Mouse (Mus musculus): Measurements from ENCODE around the gene Vwa7. TPM values are rescaled to one million over a fixed set of nuclear protein-coding genes. Genes with fewer than 3 reads are reported as not detected.
A peak's percentile ranks its signal among the peaks of the same experiment; 100 is the strongest.

Vwa7 gene
- polyA plus RNA-seq, 1 experiment, result 0.07 TPM

- Histone ChIP-seq H3K4me3 (ENCODE audit: insufficient read depth, poor library complexity, severe bottlenecking) (peak within 1 kb of the TSS; percentile 37), H3K79me2 (ENCODE audit: control insufficient read depth, insufficient read depth) (peaks cover 21% of the 10 kb centered on the region), H3K79me3 (ENCODE audit: low read depth) (peaks cover 8% of the 10 kb centered on the region), H3ac (ENCODE audit: control insufficient read depth, insufficient read length, low read depth) (peak within 1 kb of the TSS; percentile 77), H3K27me3 (ENCODE audit: control insufficient read depth, insufficient read depth, insufficient read length) (no peaks in the 10 kb centered on the region), H3K36me3 (ENCODE audit: control insufficient read depth, insufficient read depth) (peaks cover 60% of the 10 kb centered on the region)
- TF ChIP-seq FOSL1 (IDR thresholded peaks at IDR 0.05; ENCODE audit: insufficient read depth, low read length, poor library complexity, severe bottlenecking) (no peak), MYOD1 (IDR thresholded peaks at IDR 0.05; ENCODE audit: control insufficient read depth, insufficient read length, low read depth) (peak; percentile 62), MYOG (IDR thresholded peaks at IDR 0.05; ENCODE audit: control insufficient read depth, extremely low read depth, insufficient read length) (no peak), CTCF (IDR thresholded peaks at IDR 0.05; ENCODE audit: control insufficient read depth, insufficient read depth, insufficient read length) (peak; percentile 78), CEBPB (IDR thresholded peaks at IDR 0.05; ENCODE audit: low read depth) (no peak), MAX (IDR thresholded peaks at IDR 0.05) (no peak), USF1 (IDR thresholded peaks at IDR 0.05; ENCODE audit: low read depth) (no peak)
Measured at GRCm38 (mm10) chr17:35058911-35059892, 42.8 kb downstream of the Vwa7 start, which contains the start of gene Ddah2. Ddah2 (plus strand) TSS chr17:35059035.

GRCm38 (mm10) chr17:35060071-35060470 is 43.7 kb downstream of the Vwa7 start:
- Histone ChIP-seq H3K79me2 (ENCODE audit: control insufficient read depth, insufficient read depth) (peaks cover 13% of the 10 kb centered on the region), H3K27me3 (ENCODE audit: control insufficient read depth, insufficient read depth, insufficient read length) (no peaks in the 10 kb centered on the region), H3K4me3 (ENCODE audit: insufficient read depth, poor library complexity, severe bottlenecking) (peak overlapping the region; percentile 37), H3K79me3 (ENCODE audit: low read depth) (peaks cover 3% of the 10 kb centered on the region), H3K36me3 (ENCODE audit: control insufficient read depth, insufficient read depth) (peaks cover 53% of the 10 kb centered on the region), H3ac (ENCODE audit: control insufficient read depth, insufficient read length, low read depth) (peak overlapping the region; percentile 7)
- TF ChIP-seq MYOD1 (IDR thresholded peaks at IDR 0.05; ENCODE audit: control insufficient read depth, insufficient read length, low read depth) (no peak), CEBPB (IDR thresholded peaks at IDR 0.05; ENCODE audit: low read depth) (no peak), MAX (IDR thresholded peaks at IDR 0.05) (no peak), USF1 (IDR thresholded peaks at IDR 0.05; ENCODE audit: low read depth) (no peak), MYOG (IDR thresholded peaks at IDR 0.05; ENCODE audit: control insufficient read depth, extremely low read depth, insufficient read length) (no peak), FOSL1 (IDR thresholded peaks at IDR 0.05; ENCODE audit: insufficient read depth, low read length, poor library complexity, severe bottlenecking) (no peak), CTCF (IDR thresholded peaks at IDR 0.05; ENCODE audit: control insufficient read depth, insufficient read depth, insufficient read length) (no peak)

DNA sequence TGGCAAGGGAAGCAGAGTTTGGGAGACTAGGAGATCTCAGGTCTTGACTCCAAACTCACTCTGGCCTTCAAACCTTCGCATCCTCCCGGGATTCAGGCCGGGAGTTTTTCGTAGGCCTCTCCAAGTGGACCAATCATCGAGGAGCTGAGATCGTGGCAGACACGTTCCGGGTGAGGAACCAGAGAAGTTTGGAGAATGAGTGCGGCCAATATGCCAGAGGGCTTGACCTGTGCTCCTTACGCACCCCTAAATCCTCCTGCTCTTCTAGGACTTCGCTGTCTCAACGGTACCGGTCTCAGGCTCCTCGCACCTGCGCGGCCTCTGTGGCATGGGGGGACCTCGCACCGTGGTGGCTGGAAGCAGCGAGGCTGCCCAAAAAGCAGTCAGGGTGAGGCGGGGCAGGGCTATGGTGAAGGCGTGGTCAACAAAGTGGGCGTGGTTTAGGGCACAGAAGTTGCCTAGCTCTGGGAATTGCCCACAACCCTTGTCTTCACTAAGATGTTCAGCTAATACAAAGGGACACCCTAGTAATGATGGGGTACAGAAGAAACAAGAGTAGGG is 44.4 kb downstream of the Vwa7 start:
- H3K36me3 ChIP-seq (ENCODE audit: control insufficient read depth, insufficient read depth), result peaks cover 45% of the 10 kb centered on the region
- no peak for TF ChIP-seq CEBPB (IDR thresholded peaks at IDR 0.05; ENCODE audit: low read depth)
- no peak for TF ChIP-seq USF1 (IDR thresholded peaks at IDR 0.05; ENCODE audit: low read depth)
- no peak for TF ChIP-seq MAX (IDR thresholded peaks at IDR 0.05)
- TF ChIP-seq MYOG (IDR thresholded peaks at IDR 0.05; ENCODE audit: control insufficient read depth, extremely low read depth, insufficient read length), result no peak
- TF ChIP-seq MYOD1 (IDR thresholded peaks at IDR 0.05; ENCODE audit: control insufficient read depth, insufficient read length, low read depth), result no peak
- TF ChIP-seq FOSL1 (IDR thresholded peaks at IDR 0.05; ENCODE audit: insufficient read depth, low read length, poor library complexity, severe bottlenecking), result no peak
- TF ChIP-seq CTCF (IDR thresholded peaks at IDR 0.05; ENCODE audit: control insufficient read depth, insufficient read depth, insufficient read length), result no peak
- H3ac ChIP-seq (ENCODE audit: control insufficient read depth, insufficient read length, low read depth), result no peak overlapping the region
- H3K4me3 ChIP-seq (ENCODE audit: insufficient read depth, poor library complexity, severe bottlenecking), result no peak overlapping the region
- peaks cover 5% of the 10 kb centered on the region for H3K79me2 ChIP-seq (ENCODE audit: control insufficient read depth, insufficient read depth)
- H3K79me3 ChIP-seq (ENCODE audit: low read depth), result no peaks in the 10 kb centered on the region
- no peaks in the 10 kb centered on the region for H3K27me3 ChIP-seq (ENCODE audit: control insufficient read depth, insufficient read depth, insufficient read length)

DNA sequence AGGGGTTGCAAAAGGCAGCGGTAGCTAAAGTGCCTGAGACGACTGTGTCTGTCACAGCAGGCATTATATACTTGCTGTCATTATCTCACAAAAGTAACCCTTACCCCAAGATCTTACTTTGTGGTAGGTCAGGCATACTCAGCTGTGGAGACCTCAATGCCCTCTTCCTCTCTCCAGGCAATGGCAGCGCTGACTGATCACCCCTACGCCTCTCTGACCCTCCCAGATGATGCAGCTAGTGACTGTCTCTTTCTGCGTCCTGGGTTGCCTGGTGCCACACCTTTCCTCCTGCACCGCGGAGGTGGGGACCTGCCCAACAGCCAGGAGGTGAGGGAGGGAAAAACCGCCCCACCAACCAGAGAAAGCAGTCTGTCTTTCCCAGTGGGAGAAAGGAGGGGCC is 44.9 kb downstream of the Vwa7 start:
- TF ChIP-seq CTCF (IDR thresholded peaks at IDR 0.05; ENCODE audit: control insufficient read depth, insufficient read depth, insufficient read length) (no peak), USF1 (IDR thresholded peaks at IDR 0.05; ENCODE audit: low read depth) (no peak), MYOG (IDR thresholded peaks at IDR 0.05; ENCODE audit: control insufficient read depth, extremely low read depth, insufficient read length) (no peak), MYOD1 (IDR thresholded peaks at IDR 0.05; ENCODE audit: control insufficient read depth, insufficient read length, low read depth) (no peak), CEBPB (IDR thresholded peaks at IDR 0.05; ENCODE audit: low read depth) (no peak), FOSL1 (IDR thresholded peaks at IDR 0.05; ENCODE audit: insufficient read depth, low read length, poor library complexity, severe bottlenecking) (no peak), MAX (IDR thresholded peaks at IDR 0.05) (no peak)
- peaks cover under 1% of the 10 kb centered on the region for H3K79me2 ChIP-seq (ENCODE audit: control insufficient read depth, insufficient read depth)
- no peaks in the 10 kb centered on the region for H3K79me3 ChIP-seq (ENCODE audit: low read depth)
- no peak overlapping the region for H3K4me3 ChIP-seq (ENCODE audit: insufficient read depth, poor library complexity, severe bottlenecking)
- no peak overlapping the region for H3ac ChIP-seq (ENCODE audit: control insufficient read depth, insufficient read length, low read depth)
- peaks cover 40% of the 10 kb centered on the region for H3K36me3 ChIP-seq (ENCODE audit: control insufficient read depth, insufficient read depth)
- H3K27me3 ChIP-seq (ENCODE audit: control insufficient read depth, insufficient read depth, insufficient read length), result no peaks in the 10 kb centered on the region

DNA sequence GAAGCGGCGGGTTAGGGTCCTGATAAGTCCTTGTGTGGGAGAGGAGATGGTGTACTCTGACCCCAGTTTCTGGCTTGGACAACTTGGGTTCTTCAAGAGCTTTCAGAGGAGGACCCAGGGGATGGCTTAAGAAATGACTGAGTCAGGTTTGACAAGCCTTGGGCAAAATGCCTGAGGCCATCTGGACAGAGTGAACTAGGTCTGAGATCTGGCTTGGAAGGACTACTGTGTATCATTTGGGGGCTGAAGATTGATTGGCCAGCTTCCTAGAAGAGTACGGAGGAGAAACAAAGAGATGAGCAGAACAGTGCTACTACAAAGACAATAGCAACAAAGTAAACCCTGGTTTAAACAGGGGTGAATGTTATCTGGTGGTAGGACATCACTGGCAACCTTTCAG is 47.1 kb downstream of the Vwa7 start:
- Histone ChIP-seq H3K79me2 (ENCODE audit: control insufficient read depth, insufficient read depth) (no peaks in the 10 kb centered on the region), H3K4me3 (ENCODE audit: insufficient read depth, poor library complexity, severe bottlenecking) (no peak overlapping the region), H3K27me3 (ENCODE audit: control insufficient read depth, insufficient read depth, insufficient read length) (no peaks in the 10 kb centered on the region), H3K36me3 (ENCODE audit: control insufficient read depth, insufficient read depth) (peaks cover 20% of the 10 kb centered on the region), H3ac (ENCODE audit: control insufficient read depth, insufficient read length, low read depth) (no peak overlapping the region), H3K79me3 (ENCODE audit: low read depth) (no peaks in the 10 kb centered on the region)
- TF ChIP-seq CTCF (IDR thresholded peaks at IDR 0.05; ENCODE audit: control insufficient read depth, insufficient read depth, insufficient read length) (no peak), FOSL1 (IDR thresholded peaks at IDR 0.05; ENCODE audit: insufficient read depth, low read length, poor library complexity, severe bottlenecking) (no peak), MYOD1 (IDR thresholded peaks at IDR 0.05; ENCODE audit: control insufficient read depth, insufficient read length, low read depth) (no peak), USF1 (IDR thresholded peaks at IDR 0.05; ENCODE audit: low read depth) (no peak), MAX (IDR thresholded peaks at IDR 0.05) (no peak), MYOG (IDR thresholded peaks at IDR 0.05; ENCODE audit: control insufficient read depth, extremely low read depth, insufficient read length) (no peak), CEBPB (IDR thresholded peaks at IDR 0.05; ENCODE audit: low read depth) (no peak)

Data from C2C12 (cell line).